Mouse (Mus musculus) T-helper 2 cell (primary cell): ENCODE measurements around the gene Nop9.

ENCODE experiments used
- in situ Hi-C: fragments of 300-600 bp; cut with MboI, MseI; formaldehyde crosslinking; loops from one replicate; pipeline ENCODE4 v1.15.1; 2025; ENCODE audit warnings: high pct_unique_total_duplicates

The Nop9 gene

DNA sequence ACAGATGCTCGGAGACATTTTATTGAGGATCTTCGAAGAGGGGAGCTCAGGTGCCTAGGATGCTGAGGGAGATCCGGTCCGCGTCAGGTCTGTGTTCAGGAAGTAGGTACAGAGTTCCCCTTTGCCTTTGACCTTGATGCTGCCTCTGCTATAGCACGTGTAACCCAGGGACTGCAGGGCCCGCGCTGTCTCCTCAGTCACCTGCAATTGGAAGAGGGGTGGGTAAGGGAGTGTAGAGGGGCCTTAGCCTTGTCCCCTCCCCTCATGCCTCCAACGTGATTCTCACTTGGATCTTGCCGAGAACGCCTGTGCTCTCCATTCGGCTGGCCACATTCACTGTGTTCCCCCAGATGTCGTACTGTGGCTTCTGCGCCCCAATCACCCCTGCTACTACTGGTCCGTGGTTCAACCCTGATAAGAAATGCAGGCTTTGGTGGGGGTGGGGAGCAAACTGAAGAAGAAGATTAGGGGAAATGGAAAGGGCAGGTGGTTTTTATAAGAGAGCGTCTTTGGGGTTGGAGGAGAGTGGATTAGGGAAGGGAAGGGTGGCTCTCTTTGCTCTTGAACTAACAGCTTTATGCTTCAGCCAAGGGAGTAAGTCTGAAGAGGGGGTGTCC is 23.7 kb downstream of the Nop9 start:
- in situ Hi-C loops, result no loop called here

DNA sequence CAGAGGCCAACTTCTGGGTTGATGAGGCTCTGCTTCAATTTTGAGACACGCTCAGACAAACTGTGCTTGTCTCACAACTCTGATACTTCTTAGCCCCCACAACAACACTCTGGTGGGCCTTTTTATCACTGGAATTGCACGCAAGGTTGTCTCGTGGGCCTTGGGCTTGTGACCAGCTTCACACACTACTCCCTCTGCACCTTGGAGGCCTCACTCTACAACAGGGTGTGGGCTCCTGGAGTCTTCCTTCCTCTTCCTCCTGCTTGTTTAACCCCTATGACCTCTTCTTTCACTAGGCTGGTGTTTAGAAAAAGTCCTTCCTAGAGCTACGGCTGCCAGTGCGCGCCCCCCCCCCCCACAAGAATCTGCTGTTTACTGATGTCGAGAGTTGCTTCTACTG is 31.2 kb downstream of the Nop9 start:
- in situ Hi-C loops, result loop anchor here (5.0 kb wide), 1 partner anchor 86 kb away; no protein-coding TSS in a partner anchor

DNA sequence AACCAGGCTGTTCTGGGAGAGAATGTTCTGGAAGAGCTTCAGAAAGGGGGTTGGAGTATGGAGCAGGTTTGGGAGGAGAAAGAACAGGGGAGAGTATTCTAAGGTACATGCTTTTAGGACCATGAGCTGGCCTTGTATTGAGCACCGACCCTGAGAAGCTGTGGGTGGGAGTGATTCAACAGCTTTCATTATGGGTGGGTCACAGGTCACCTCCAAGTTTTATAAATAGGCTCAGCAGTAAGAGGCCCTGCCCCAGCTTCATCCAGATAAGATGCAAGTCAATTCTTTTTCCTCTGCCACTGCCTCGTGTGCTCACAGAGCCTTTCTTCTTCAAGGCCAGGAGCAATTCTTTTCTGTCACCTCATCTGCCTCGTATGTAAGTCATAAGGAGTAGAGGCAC is 31.7 kb downstream of the Nop9 start:
- in situ Hi-C loops, result loop anchor here (5.0 kb wide), 1 partner anchor 85 kb away; no protein-coding TSS in a partner anchor

DNA sequence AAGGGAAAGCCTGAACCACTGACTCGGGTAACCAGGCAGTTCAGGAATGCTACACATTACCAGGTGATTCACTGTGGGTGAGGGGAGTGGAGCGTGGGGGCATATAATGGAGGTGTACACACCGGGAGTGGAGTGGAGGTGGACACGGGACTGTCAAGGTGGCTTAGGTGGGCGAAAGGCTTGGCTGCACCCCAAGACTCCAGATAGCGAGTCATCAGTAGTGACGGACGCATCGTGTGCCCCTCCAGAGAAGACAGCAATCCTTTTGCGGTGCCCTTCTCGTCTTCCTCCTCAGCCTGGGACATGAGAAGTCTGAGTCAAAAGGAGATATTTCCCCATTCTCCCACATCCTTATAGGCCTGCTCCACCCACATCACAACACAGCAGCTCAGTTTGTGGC is 32.3 kb downstream of the Nop9 start:
- in situ Hi-C loops, result loop anchor here (5.0 kb wide), 1 partner anchor 84 kb away; no protein-coding TSS in a partner anchor

DNA sequence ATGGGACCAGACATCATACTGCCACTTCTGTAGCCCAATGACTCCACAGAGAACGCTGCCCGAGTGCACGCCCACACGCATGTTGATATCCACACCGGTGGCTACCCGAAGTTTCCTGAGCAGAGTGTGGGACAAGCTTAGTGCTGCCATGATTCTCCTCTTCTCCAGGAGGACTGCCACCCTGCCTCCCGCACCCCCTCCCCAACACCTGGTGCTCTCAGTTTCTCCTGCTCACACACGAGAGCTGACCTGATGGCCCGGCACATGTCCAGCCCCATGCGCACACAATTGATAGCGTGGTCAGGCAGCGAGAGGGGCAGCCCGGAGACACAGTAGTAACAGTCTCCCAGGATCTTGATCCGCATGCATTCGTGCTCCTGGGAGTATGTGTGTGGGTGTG is 33.2 kb downstream of the Nop9 start:
- in situ Hi-C loops, result loop anchor here (5.0 kb wide), 1 partner anchor 84 kb away; no protein-coding TSS in a partner anchor

DNA sequence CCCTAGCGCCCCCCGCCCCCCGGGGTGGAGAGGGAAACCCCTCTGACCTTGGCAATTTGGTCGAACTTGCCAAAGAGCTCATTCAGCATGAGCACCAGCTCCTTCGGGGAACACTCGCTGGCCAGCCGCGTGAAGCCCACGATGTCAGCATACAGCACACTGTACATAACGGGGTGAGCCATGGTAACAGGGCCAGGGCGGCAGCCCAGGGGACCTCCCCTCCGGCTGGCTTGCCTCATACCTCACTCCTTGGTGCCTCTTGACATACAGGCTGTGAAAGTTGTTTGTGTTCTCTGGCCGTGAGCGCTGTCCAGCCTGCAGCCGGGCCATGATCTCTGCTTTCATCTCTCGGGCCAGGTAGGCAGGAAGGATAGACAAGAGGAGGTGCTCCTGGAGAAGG is 34.2 kb downstream of the Nop9 start:
- in situ Hi-C loops, result loop anchor here (5.0 kb wide), 1 partner anchor 83 kb away; no protein-coding TSS in a partner anchor

DNA sequence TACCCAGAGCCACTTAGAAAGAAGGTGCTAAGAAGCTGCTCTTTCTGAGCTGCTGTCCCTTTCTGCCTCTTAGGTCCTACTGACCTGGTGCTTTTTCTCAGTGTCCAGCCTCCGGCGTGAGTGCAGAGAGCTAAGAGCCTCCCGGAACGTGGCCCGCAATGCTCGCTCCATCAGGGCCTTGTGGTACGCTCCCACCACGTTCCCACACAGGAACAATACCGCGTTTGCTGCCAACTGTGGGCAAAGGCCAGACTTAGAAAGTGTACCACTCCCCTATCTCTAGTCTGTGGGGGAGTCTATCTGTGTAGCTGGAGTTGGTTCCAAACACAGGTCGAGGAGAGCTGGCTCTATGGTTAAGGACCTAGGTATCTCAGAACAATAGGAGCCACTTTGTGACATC is 35.2 kb downstream of the Nop9 start:
- in situ Hi-C loops, result no loop called here

DNA sequence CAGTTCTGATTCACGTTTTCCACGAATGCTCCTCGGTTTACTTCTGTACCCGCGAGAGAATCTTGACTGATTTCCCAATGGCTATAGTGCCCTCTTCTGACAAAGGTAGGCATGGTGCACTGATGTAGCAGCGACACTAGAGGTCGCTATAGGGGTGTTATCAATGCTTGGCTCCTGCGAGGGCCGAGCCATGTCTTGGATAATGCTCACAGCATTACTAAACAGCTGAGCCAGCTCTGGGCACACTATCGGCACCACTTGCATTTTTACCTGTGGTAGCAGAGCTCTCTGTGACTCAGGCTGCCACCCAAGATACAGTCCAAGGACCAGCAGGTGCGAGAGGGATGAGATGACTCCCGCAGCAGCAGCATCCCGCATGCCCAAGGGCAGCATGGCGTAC is 35.8 kb downstream of the Nop9 start:
- in situ Hi-C loops, result no loop called here

DNA sequence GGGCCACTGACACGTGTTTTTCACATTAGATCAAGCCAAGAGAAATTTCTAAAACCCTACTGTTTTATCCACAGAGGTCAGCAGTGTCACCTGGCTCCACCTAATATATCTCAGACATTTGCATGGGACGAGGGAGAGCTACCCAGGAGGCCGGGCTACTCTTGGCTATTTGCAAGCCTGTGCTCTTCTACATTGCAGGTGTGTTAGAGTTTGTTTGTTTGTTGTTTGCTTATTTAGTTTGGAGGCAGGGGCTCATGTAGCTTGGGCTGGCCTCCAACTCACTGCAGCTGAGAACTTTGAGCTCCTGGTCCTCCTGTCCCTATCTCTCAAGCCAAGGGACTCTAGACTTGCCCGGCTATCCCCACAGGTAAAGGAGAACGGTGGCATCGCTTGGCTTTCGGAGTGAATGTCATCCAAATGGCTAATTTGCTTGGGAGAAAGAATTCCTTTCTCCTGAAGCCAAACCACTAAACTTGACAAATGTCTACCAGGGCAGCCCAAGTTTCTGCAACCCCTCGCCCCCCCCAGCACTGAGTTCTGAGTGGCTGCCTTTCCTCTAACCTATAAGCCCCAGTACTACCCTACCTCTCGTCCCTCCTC is 37.0 kb downstream of the Nop9 start:
- in situ Hi-C loops, result no loop called here

DNA sequence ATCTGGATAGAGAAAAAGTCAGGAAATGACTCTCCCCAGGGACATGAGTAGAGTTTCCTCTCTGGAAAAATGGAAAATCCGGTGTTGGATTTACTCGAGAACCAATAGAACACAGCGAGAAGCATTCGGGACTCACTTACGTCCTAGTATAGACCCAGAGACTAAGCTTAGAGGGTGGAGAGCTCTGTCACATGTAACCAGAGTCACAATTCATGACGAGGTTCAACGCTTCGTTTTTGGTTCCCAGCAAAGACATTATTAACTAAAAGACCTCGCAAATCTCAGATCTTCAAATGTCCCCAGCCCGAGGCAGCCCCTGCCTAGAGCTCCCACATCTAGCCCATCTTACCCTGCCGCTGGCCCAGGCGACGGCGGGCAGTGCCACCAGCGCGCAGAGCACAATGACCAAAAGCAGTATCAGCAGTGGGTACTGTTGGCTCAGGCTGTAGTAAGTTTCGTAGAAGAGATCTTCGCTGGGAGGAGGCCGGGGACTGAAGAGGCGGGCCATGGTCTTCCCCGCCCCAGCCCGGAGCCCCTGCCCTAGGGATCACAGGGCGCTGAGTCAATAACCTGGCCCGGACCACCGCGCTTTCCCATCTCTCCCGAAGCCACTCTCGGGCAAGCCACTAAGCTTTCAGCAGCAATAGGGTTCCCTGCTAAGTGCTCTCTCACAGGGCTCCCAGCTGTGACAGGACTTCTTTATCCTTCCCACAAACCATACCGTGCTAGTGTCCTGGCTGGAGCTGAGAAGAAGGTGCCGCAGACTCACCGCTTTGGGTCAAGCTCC is 37.9 kb downstream of the Nop9 start:
- in situ Hi-C loops, result no loop called here

DNA sequence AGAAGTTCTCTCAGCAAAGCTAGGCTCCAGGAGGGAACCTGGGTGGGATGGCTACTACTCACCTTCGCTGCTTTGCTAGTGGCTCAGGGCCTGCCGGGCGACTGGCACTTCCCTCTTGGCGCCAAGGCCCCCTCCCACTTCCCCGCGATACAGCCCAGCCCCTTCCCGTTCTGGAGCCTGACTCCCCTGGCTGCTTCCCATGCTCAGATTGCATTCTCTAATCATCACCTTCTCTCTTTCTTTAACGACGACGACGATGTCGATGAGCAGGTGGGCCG is 38.4 kb downstream of the Nop9 start, which contains the start of gene Adcy4:
Gene Adcy4, minus strand, starts transcription at position 138 of the 278 bp plus-strand sequence.
- in situ Hi-C loops, result no loop called here

DNA sequence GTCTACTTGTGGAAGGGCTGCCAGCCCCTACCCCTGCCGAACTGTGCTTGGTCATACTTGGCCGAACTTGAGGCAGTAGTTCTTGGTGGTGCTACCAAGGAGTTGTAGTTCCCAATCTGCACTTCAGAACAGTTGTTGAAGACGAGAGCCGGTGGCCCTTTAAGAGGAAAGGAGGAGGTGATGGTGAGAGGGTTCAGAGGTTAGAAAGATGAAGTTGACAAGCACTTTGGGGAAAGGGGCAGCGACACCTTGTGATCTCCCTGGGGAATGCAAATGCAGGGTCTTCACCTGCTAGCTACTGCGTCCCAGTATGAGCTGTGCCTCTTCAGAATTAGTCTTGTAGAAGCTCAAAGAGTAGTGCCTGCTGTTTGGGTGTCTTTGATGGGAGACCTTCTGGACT is 39.7 kb downstream of the Nop9 start:
- in situ Hi-C loops, result loop anchor here (5.0 kb wide), 1 partner anchor 47 kb away; no protein-coding TSS in a partner anchor

DNA sequence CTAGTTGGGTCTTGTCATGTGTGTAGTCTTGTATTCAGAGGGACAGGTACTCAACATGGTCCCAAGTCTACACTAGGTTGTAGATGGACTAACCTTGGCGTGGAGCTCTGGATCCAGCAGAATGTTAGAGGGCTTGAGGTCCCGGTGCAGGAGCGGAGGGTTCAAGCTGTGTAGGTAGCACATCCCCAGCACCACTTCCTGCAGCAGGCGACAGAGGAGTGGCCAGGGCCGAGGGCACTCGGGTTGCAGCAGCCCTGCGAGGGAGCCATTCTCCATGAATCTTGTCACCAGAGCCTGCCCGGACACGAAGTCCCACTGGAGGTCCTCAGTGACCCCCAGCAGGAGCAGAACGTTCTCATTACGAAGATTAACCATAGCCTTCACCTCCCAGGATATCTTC is 42.2 kb downstream of the Nop9 start:
- in situ Hi-C loops, result loop anchor here (5.0 kb wide), 1 partner anchor 45 kb away; no protein-coding TSS in a partner anchor

DNA sequence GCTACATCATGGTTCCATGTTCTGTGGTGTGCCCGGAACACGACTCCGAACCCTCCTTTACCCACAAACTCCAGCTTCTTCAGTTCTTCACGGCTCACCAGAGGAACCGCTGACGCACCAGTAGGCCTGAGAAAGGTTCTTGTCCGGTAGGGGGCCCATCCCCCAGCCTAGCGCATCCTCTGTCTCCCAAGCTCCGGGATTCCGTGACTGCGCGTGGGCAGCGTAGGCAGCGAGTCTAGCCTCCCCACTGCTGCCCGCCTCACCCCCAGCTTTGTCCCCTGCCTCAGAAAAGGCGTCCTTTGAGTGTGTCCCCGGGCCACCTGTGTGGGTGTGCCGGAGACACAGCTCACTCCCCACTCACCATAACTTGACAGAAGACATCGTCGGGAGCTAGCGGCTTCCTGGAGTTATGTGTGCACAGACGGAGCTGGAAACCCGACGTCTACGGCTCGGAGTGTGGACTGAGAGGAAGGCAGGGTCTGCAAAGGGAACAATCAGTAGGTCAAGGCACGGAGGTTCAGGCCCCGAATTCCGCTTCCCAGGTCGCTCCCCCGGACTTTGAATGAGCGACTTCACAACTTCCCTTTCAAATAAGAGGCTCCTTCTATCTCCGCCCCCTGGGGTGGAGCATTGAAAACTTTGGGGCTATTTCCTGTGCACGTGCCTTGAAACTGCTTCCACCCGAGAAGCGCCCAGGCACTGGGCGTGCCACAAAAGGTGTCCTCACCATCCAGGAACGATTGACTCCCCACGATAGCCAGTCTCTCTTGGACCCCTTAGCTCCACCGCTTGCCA is 43.0 kb downstream of the Nop9 start, which contains the start of gene Ripk3:
Gene Ripk3, minus strand, starts transcription at position 610 of the 795 bp plus-strand sequence.
- in situ Hi-C loops, result loop anchor here (5.0 kb wide), 1 partner anchor 44 kb away; no protein-coding TSS in a partner anchor

DNA sequence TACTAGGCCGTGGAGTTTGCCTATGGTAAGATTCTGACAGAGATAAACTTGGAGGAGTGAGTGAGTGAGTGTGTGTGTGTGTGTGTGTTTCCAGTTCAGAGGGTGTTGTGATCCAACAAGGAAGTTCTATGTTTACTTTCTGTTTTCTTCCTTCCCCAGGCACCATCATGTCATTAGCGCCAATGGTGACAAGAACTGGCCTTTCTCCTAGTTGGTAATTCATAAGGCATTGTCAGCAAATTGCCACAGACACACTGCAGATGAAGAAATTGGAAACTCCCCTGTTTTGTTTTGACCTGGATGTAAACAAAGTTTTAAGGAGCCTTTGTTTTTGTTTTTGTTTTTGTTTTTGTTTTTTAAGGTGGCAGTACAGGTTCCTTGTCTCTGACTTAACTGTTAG is 48.0 kb downstream of the Nop9 start:
- in situ Hi-C loops, result no loop called here

DNA sequence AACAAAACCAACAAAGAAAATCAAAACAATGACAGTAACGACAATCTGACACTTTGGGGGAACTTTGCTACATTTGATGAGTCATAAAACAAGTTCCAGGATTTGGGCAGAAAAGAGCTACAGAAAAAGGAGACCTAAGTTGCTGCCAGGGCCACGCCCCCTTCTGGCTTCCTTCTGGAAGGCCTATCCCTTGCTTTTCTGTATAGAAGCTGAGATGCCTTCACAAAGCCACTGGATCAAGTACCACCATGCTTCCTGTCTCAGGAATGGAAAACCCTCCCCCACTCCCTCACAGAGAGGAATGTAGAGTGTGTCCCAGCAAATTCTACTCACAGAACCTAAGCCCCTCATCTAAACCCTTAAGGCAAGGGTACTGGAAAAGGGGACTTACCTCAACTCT is 48.5 kb downstream of the Nop9 start:
- in situ Hi-C loops, result no loop called here

DNA sequence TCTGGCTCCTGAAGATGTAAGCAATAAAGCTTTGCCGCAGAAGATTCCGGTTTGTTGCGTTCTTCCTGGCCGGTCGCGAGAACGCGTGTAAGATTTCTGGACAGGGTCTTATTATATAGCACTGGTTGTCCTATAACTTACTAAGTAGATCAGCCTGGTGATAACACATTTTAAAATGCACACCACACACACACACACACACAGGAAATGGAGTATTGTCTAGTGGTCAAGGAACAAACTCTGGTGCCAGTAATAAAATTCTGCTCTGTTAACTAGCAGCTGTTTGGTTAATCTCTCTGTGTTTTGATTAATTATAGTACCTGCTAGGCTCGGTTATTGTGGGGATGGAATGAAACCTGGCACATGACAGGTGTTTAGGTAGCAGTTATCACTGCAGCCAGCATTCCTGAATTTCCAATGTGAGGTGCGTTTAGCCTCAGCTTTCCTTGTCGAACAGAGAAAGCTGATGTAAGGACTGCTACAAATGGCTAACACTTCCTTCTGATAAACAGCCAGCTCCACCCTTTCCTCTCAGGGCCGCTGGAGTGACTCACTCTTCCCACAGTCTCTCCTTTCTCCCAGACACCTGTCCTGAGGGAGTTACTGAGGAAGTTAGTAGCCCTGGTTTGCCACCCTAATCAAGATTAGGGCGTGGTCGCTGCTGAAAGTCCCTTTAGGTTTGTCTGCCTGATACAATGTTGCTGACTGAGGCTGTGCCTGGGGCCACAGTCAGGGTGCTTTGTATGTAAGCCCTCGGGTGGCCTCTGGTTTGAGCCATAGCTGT is 50.1 kb downstream of the Nop9 start:
- in situ Hi-C loops, result no loop called here
